Mouse (Mus musculus): ENCODE measurements around the gene Gpx3. TPM values are rescaled to one million over a fixed set of nuclear protein-coding genes. Genes with fewer than 3 reads are reported as not detected.

Gene Gpx3
- polyA plus RNA-seq, 3 experiments from 2014 or later: 0.67 to 1.6 (median 0.85) TPM

DNA sequence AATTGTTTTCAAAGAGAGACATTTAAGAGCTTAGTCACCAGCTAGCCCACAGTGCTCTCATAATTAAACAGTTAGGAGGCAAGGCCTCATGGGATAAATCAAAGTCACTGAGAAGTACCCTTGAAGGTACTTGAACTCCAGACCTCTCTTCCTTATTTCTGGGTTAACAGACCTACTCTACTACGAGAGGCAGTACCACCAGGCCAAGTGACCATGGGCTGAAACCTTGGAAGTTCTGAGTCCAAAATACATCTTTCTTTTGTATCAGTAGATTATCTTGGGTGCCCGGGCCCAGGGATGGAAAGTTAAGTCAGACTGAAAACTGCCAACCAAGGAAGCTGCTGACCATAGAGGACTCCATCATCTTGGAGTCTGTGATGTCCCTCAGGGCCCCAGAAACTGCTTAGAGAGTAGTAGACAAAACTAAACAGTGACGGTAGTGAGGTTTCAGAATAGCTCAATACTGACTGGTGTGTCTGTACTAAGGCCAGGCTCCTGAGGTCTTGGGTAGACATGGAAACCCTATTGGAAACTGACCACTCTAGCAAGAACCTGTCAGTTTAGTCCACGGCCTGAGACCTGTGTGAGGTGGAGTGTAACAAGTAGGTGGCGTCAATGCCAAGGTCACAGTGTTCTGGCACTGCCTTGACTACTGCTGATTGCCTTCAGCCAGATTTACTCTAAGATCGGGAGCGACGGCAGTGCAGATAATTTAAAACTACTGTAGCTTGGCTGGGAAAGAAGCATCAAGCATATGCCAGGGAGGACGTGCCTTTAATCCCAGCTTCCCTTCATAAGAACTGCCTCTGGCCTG lies 10.5 kb downstream of the Gpx3 start:
- ATAC-seq: no peak

DNA sequence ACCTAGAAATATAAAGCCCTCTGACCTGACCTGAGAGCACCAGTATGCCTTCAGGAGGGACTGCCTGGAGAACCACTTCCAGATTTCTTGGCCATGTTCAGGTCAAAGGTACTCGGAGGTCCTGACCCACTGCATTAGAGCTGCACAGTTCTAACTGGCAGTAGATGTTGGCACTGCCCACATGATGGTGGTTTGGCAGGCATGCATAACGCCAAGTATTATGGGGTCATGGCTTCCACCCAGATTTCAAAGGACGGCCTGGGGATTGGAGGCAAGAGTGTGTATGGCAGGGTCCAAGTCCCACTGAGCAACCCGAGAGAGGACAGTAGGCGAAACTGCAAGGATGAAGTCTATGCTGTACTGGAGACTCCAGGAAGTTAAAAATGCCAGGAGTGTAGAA lies 11.6 kb downstream of the Gpx3 start:
- ATAC-seq: no peak

DNA sequence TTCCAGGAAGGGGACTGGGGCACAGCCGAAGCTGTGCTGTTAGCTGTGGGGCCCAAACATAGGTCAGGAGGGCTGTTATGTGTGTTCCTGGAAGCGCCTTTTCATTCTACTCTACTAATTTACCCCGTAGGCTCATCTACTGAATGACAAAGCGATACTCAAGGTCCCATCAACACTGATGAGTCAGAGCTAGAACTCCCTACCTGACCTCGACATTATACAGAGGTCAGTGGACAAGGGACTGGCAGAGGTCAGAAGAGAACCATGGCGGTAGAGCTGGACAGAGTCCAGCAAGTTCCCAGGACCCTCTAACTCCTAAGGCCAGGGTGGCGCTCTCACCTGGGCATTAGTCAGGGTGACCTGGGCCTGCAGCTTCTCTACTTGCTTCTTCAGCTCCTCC lies 15.2 kb downstream of the Gpx3 start:
- ATAC-seq: no peak

DNA sequence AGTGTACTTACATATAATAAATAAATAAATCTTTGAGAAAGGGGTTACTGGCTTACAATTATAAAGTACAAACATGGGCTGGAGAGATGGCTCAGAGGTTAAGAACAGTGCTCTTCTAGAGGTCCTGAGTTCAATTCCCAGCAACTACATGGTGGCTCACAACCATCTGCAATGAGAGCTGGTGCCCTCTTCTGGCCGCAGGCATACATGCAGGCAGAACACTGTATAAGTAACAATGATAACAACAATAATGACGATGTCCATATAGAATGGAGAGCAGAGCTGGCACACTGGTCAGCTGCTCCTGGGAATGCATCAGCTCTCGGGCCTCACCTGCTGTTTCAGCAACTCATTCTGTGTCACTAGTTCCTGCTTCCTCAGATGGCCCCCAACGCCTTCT lies 16.0 kb downstream of the Gpx3 start:
- no peak for ATAC-seq

DNA sequence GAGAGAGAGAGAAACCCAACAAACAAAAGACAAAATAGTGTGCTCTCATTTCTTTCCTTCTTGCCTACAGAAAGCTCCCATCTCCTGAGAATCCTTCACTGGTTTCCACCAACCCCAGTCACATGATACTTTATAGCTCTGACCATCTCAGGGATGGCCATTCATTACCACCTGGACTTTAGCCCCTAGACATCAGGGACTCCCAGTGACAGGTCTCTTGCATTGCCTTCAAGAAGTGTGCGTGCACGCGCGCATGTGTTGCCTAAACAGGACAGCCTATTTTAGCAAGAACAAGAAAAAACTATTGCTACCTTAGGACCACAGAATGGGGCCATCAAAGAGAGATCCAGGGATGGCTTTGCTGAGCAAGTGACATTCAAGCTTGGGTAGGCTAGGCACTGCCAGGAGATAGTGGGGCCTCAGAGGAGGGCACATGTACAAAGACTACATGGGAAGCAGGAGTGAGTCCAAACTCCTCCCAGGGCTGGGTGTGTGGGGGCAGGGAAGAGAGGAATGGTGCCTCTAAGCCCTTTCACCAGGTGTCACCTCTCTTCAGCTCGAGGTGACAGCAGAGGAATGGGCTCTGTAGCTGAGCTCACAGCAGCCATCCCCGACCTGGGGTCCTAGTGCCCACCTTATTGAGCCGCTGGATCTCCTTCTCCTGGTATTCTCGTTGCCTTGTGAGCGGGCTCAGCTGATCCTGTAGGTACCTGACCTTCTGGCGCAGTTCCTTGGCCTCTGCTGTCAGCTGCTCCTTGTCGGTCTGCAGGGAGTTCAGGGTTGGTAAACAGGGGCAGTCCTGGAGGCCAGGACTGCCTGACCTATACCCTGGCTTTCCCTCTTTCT lies 18.1 kb downstream of the Gpx3 start:
- no peak for ATAC-seq

DNA sequence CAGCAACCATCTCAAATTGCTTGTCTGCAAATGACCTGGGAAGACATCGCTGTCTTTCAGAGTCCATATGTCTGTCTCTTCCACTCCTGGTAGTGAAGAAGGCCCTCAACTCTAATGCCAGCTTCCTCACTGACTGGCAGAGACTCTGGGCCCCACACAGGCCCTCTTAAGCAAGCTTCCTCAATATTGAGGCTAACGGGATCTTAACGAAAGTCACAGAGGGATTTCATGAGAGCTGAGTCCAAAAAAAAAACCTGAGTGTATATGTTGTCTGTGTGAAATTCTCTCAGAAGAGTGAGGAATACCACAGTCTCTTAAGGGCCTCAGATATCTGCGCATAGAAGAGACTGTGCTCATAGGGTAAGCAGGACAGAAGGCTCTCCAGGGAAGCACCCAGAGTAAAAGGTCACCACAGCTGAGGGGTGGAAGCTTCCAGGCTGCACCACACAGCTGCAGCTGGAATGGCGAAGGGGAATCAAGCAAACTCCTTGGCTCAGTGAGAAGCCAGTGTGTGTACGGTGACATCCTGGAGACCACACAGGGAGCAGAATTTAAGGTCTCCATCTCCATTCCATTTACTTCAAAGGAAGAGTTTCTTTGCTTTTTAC lies 18.8 kb downstream of the Gpx3 start:
- no peak for ATAC-seq

DNA sequence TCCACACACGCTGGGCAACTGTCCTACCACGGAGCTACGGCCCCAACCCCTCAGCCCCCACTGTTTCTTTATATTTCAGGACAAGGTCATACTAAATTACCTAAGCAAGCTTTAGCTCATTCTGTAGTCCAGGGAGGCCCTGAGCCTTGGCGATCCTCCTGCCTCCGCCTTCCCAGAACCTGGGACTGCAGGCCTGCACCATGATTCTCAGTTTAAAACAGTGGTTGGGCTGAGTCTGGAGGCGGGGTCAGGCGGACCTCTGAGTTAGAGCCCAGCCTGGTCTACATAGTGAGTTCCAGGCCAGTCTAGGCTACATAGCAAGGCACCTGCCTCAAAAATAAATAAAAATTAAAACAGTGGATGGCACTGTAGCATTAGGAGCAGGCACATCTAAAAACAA lies 19.5 kb downstream of the Gpx3 start:
- ATAC-seq: no peak

DNA sequence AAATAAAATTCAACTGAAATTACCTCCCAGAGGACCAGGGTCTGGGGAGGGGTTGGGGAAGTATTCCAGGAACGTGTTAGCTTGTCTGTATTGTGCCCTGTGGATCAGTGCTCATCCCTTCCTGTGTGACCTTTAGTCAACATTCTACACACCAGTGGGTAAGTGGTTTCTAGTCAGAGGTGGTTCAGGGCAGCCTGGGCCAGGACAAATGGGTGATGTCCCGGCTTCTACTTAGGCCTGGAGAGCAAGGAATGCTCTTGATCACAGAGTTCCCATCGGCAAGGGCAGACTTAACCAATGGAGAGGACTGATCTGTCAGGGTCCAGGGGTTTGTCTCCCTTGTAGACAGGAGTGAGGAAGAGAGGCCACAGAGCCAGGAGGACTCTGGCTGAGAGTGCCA lies 20.2 kb downstream of the Gpx3 start:
- no peak for ATAC-seq

DNA sequence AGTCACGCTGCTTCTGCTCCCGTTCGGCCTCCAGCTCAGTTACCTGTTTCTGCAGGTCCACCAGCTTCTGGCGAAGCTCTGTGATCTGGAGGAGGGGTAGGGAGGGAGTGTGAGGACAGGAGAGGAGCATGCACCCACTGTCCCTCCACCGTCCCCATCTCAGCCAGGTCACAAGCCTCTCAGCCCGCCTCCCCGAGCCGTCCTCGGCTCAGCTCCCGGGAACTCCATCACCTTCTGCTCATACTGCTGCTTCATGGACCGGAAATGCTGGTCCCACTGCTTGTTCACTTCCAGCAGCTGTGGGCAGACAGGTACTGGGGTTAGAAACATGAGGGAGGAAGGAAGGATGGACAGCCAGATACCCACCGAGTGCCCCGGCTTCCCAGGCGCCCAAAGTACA lies 21.9 kb downstream of the Gpx3 start:
- no peak for ATAC-seq

DNA sequence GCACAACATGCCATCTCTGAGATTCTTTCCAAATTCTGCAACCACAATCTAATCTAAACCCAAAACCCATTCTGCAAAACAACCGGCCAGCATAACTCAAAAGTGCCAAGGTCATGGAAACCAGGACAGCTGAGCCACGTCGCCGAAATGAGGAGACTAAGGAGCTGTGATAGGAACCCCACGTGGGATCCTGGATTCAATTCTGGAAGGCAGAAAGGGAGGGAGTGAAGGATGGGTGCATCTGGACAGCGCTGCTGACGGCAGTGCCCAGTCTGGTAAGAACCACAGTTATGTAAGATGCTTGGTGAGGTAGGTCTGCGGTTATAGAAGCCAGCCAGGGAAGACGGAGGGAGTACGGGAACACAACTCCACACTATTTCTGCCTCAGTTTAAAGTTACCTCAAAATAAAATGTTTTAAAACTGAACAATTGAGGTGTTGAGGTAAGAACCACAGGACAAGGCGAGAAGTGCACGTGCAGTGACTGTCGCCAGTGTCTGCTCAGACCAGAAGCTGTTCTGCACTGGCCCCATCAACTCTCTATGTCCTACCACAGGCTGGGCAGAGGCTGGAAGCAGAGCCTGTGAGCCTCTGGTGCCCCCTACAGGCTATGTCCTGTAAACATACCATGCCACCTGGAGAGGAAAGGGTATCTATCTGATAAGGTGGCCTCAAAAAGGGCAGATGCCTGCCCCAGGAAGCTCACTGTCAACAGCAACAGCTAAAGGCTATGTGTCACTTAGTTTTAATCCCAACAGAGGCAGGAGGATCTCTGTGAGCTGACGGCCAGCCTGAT lies 25.3 kb downstream of the Gpx3 start:
- ATAC-seq: peak; percentile 42

DNA sequence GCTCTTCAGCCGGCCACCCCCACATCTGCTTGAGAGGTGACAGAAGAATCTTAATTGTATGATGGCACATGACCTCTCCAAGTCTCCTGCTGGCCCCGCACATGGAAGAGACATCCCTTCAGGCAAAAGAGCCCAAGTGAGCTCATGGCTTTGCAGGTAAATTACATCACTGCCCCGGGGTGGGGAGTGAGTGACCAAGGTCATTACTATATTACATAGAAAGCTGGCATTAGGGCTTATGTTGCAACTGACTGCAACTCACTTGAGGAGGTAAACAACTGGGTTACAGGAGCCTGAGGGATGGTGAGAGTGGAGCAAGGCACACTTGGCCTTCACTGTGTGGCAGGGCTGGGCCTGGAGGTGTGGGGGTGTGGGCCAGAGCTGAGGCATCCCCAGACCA lies 26.0 kb downstream of the Gpx3 start:
- no peak for ATAC-seq

DNA sequence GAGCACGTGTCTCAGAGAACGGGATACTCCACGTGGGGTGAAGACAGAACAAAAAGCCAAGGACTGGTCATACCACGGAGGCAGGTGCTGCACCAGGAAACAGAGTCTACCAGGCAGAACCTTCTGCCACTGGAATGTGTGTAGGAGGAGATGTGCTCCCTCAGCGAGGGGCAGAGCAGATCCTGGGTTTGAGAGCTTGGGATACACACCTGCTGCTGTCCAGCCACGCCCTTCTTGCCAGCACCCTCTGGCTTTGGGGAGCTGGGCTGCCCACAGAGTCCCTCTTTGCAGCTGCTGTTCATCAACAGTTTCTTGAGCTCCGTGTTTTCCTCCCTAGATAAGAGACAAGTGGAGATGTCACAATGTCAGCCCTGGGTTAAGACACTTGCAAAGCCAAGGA lies 26.6 kb downstream of the Gpx3 start:
- no peak for ATAC-seq

DNA sequence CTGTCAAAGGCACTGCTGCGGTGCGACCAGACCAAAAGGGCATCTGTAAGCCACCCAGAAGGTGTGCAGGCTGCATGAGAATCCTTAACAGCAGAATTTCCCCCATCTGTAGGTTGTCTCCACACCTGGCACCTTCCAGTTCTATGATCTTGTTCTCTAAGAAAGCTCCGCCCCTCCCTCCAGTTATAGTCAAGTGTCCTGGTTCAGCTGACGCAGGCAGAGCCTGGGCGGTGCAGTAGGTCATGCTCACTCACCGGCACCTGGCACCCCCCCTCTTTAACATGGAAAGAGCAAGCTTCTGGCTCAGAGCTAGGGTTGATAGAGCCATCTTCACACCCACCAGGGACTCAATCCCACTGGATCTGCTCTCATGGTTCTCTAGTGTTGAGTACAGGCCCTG lies 27.0 kb downstream of the Gpx3 start:
- ATAC-seq: no peak

DNA sequence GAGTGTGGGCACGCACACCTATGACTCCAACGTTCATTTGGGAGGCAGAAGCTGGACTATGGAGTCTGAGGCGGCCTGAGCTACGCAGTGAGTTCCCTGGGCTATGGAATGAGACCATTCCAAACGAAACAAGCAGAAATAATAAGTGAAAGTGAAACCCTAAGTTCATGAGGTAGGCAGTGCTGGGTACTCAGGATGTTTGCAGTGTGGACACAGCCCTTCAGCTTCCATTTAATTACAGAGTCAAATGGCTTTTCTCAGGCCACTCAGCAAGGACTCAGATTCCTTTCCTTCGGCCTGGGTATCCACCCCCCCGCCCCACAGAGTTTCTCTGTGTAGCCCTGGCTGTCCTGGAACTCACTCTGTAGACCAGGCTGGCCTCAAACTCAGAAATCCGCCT lies 27.5 kb downstream of the Gpx3 start:
- no peak for ATAC-seq

DNA sequence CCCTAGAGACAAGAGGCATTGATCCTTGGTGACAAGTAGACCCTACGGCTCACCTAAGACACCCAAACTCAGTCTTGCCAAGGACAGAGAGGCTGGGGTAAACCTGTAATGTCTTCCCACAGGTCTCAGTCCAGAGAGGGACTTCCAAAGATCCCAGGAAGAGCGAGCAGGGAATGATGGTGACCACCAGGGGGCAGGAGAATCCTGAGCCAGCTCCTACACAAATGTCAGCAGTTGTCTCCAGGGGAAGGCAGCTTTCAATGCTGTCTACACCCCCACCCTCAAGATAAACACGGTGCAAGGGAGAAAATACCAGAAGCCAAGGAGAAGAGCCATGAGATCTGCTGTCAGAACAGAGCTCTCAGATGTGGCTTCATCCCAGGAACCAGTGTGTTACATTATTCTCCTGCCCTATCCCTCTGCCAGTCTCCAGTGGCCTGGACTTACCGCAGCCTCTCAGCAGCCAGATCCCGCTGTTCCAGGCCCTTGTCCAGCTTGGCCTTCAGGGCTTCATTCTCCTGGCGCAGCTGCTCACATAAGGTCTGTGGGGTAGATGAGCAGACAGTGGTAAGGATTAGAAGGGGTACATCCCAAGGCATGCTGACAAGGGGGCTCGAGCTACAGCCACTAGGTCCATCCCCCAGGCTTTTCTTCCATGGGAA lies 28.2 kb downstream of the Gpx3 start:
- ATAC-seq: no peak

DNA sequence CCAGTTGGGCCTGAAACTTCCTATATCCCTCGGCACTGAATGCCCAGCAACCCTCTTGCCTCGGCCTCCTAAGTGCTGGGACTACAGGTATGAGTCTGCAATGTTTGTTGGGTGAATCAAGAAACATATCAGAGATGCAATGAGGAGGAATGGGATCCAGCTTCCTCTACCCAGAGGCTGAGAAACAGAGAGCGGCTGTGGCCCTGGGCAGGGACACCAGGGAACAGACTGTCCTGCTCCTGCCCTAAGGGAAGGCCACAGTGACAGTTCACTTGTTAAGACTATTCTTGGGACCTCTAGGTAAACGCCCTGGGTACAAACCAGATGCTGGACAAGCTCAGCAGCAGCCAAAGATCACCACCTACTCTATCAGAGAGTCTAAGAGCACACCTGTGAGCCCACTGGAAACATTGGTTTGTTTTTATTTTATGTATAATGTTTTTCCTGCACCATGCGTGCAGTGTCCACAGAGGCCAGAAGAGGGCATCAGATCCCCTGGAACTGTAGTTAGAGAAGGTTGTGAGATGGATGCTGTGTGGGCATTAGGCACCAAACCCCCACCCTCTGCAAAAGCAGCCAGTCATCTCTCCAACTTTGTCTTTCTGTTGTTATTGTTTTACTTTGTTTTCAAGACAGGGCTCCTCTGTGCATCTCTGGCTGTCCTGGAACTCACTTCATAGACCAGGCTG lies 29.3 kb downstream of the Gpx3 start:
- ATAC-seq: no peak

DNA sequence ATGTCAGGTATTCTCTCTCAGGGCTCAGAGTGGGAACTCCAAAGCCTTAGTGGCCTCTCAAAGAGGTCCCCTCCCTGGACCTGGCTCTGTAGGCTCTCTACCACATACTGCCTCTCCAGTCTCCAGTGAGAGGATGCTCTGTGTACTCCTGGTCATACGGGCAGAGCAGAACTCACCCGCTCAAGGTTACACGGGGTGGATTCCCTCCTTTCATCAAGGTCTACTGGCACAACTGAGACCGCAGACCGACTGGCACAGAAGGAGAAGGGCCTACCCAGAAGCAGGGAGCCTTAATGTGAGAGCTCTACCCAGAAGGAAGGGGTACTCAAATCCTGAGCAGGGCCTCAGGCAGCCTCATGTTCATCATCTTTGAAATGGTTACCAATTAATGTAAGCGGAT lies 30.3 kb downstream of the Gpx3 start:
- no peak for ATAC-seq

DNA sequence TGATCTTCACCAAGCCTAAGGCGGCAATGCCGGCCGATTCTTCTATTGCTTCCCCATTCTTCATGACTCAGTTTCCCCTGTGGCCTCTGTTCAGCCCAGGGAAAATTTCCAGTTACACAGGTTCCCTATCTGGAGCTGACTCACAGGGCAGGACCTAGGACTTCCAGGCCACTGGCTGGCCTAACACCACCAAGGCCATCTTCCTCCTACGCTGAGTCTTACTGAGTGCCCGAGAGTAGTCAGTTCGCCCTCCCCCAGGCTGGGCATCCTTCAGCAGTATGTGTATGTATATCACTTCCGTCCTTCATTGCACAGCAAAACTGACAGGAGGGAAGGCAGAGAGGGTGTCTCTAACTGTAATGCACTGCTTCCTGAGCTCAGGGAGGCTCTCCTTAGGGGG lies 31.9 kb downstream of the Gpx3 start:
- ATAC-seq: no peak

DNA sequence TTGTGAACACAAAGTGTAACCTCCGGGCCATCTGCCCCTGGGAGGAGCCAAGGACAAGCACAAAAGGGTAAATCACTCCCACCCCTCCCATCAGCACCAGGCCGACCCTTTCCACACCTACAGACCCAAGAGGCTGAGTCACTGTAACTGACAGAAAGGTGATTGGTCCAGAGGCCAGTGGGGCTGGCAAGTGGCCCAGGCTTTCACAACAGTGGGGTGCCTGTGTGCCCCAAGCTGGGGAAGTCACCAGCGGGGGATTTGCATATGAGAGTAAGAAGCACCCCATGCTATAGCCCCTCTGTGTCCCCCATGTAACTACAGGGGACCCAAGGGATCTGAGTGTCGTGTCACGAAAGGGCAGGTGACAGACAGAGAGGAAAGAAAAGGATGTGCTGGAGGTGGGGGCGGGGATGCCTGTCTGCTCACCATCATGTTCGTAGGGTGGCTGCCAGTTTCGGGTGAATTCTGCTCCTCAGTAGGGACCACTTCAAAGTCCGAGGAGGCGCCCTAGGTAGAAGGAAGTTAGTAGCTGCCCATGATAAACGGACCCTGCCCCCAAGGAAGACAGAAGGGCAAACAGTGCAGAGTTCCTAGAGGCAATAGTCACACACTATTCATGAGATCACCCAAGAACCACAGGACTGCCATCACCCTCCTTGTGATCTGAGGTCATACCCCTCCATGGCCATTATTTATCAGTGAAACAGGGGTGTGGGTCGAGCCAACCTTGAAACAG lies 34.0 kb downstream of the Gpx3 start:
- peak; percentile 47 for ATAC-seq

DNA sequence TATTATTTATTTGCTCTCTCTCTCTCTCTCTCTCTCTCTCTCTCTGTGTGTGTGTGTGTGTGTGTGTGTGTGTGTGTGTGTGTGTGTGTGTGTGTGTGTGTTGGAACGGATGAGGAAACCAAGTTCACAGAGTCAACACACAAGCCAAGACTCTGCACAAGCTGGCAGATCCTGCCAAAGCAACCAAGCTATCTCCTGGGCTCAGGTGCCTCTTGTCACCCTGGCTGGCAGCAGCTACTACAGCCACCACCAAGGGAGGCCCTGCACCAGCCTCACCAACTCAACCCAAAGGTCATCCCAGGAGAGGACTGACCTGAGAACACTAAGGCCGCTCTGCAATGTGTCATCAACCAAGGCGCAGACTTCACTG lies 34.5 kb downstream of the Gpx3 start:
- ATAC-seq: peak; percentile 15

DNA sequence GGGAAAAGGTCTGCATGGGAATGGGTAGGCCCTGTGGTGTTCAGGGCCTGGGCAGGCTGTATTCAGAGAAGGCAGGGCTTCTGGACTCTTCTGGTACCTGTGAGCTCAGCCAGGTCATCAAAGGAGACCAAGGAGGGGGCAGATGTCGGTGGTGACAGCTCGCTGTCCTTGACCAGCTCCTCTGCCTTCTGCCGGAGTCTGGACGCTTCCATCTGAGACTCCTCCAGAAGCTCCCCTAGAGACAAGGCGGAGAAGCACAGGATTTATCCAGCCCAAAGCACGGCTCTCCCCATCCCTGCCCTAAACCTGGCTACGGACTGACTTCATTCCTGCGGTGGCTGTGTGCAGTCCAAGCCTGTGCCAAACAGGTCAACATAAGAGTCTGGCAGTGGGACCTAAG lies 37.2 kb downstream of the Gpx3 start:
- no peak for ATAC-seq

Measured in inflammation-experienced regulatory T-cells, adult 6 months (primary cell).